Mouse (Mus musculus) liver, adult 2 months (tissue): ENCODE results near the gene Ccdc34. TPM values are rescaled to one million over a fixed set of nuclear protein-coding genes. Genes with fewer than 3 reads are reported as not detected.

ENCODE experiments used
- DNase-seq: peaks from one replicate; pipeline ENCODE4 v3.0.0-alpha.2; 2011; ENCODE audit warnings: low read depth, low spot score; ENCODE audit errors: extremely low read depth
- H3K27ac ChIP-seq: fragments of 200-500 bp; replicated peaks from 2 replicates; pipeline ENCODE4 v1.5.1; 2012; ENCODE audit warnings: low read depth, mild to moderate bottlenecking, control low read depth, inconsistent platforms, low read length; ENCODE audit not compliant: insufficient read depth
- H3K27me3 ChIP-seq: fragments of 200-500 bp; 2 replicates; pipeline ENCODE4 v1.6.1; 2012; ENCODE audit warnings: mild to moderate bottlenecking, moderate library complexity, low read length, inconsistent platforms; ENCODE audit not compliant: control insufficient read depth, insufficient read depth
- H3K36me3 ChIP-seq: fragments of 200-500 bp; 2 replicates; pipeline ENCODE4 v1.6.1; 2012; ENCODE audit warnings: low read length, inconsistent platforms; ENCODE audit not compliant: control insufficient read depth, insufficient read depth
- H3K4me1 ChIP-seq: fragments of 200-500 bp; 2 replicates; pipeline ENCODE4 v1.6.1; 2011; ENCODE audit warnings: low read length; ENCODE audit not compliant: control insufficient read depth, insufficient read depth
- H3K4me3 ChIP-seq: fragments of 200-500 bp; 2 replicates; pipeline ENCODE4 v1.5.1; 2011; ENCODE audit warnings: low read depth, mild to moderate bottlenecking, control low read depth, low read length, moderate library complexity; ENCODE audit not compliant: insufficient read depth
- H3K79me2 ChIP-seq: fragments of 200-500 bp; 2 replicates; pipeline ENCODE4 v1.6.1; 2012; ENCODE audit warnings: inconsistent platforms, mild to moderate bottlenecking, low read length, moderate library complexity; ENCODE audit not compliant: control insufficient read depth, insufficient read depth
- H3K9ac ChIP-seq: fragments of 200-500 bp; 2 replicates; pipeline ENCODE4 v1.6.1; 2012; ENCODE audit warnings: low read depth, mild to moderate bottlenecking, control low read depth, inconsistent platforms, low read length
- CTCF ChIP-seq: fragments of 200-500 bp; IDR thresholded peaks from 2 replicates; pipeline ENCODE4 v1.5.1; 2011; ENCODE audit warnings: low read depth, low read length, control low read depth
- POLR2A ChIP-seq: fragments of 200-500 bp; IDR thresholded peaks from 2 replicates; pipeline ENCODE4 v1.6.1; 2011; ENCODE audit warnings: low read length, control low read depth; ENCODE audit not compliant: insufficient read depth; ENCODE audit errors: extremely low read depth
- WGBS: fragments of 180-500 bp; shearing (Covaris S2); methylation state at CpG from one replicate; pipeline ENCODE4 v1.1.7; 2018; 5-methylcytosine and 5-hydroxymethylcytosine counted together
- polyA plus RNA-seq: library from polyadenylated mRNA; depleted of rRNA; stranded (reverse); fragments of >200 nt; gene quantifications from 2 replicates; pipeline ENCODE4 v1.2.3, GENCODE M21; 2012; rRNA removed
- total RNA-seq: library from RNA; depleted of rRNA; stranded (reverse); fragments of >200 nt; gene quantifications from 2 replicates; pipeline ENCODE4 v1.2.3, GENCODE M21; 2014; rRNA removed

Ccdc34 gene
- total and polyA plus RNA-seq, 2 experiments = 0.66 to 1.4 TPM

- WGBS = 28% methylated on average over 4 of the region's 4 CpGs
- TF ChIP-seq POLR2A (no peak), CTCF (no peak)
- no peak overlapping the region for H3K27ac ChIP-seq
Observed at GRCm38 (mm10) chr2:110214278-110214677, 196.7 kb downstream of the Ccdc34 start.

GRCm38 (mm10) chr2:110214991-110215684 is 197.5 kb downstream of the Ccdc34 start:
- H3K27ac ChIP-seq = no peak overlapping the region
- 26% methylated on average over 9 of the region's 9 CpGs for WGBS
- H3K79me2 ChIP-seq = no peaks in the 10 kb centered on the region
- H3K4me1 ChIP-seq = peaks cover 2% of the 10 kb centered on the region; the same call in 1 of the 2 replicates
- H3K9ac ChIP-seq = no peak overlapping the region
- peaks cover 2% of the 10 kb centered on the region; the same call in 1 of the 2 replicates for H3K27me3 ChIP-seq
- H3K36me3 ChIP-seq = no peaks in the 10 kb centered on the region
- TF ChIP-seq POLR2A (no peak), CTCF (no peak)
- DNase-seq = peak; percentile 36
- no peak overlapping the region for H3K4me3 ChIP-seq

More at GRCm38 (mm10) chr2:110214278-110214677, 196.7 kb downstream of the Ccdc34 start:
- Histone ChIP-seq H3K4me1 (peaks cover 2% of the 10 kb centered on the region; the same call in 1 of the 2 replicates), H3K79me2 (no peaks in the 10 kb centered on the region), H3K4me3 (no peak overlapping the region), H3K36me3 (no peaks in the 10 kb centered on the region), H3K9ac (no peak overlapping the region), H3K27me3 (peaks cover 2% of the 10 kb centered on the region; the same call in 1 of the 2 replicates)
- DNase-seq = peak; percentile 31

GRCm38 (mm10) chr2:110215685-110216058 is 198.1 kb downstream of the Ccdc34 start:
- Histone ChIP-seq H3K4me1 (peaks cover 2% of the 10 kb centered on the region; the same call in 1 of the 2 replicates), H3K27me3 (peaks cover 2% of the 10 kb centered on the region; the same call in 1 of the 2 replicates), H3K36me3 (no peaks in the 10 kb centered on the region), H3K4me3 (no peak overlapping the region), H3K79me2 (no peaks in the 10 kb centered on the region), H3K9ac (no peak overlapping the region), H3K27ac (no peak overlapping the region)
- TF ChIP-seq CTCF (no peak), POLR2A (no peak)
- no peak for DNase-seq
- 57% methylated on average over 3 of the region's 3 CpGs for WGBS

- Histone ChIP-seq H3K79me2 (no peaks in the 10 kb centered on the region), H3K9ac (no peak overlapping the region), H3K4me1 (no peaks in the 10 kb centered on the region), H3K36me3 (no peaks in the 10 kb centered on the region), H3K27me3 (no peaks in the 10 kb centered on the region; the same call in 1 of the 2 replicates), H3K4me3 (no peak overlapping the region), H3K27ac (no peak overlapping the region)
- no peak for DNase-seq
- WGBS = 89% methylated on average over 1 of the region's 1 CpGs
- TF ChIP-seq CTCF (no peak), POLR2A (no peak)
Observed at GRCm38 (mm10) chr2:110220492-110220891, 202.9 kb downstream of the Ccdc34 start.

- Histone ChIP-seq H3K9ac (no peak overlapping the region), H3K4me1 (peaks cover 2% of the 10 kb centered on the region; the same call in 1 of the 2 replicates), H3K36me3 (no peaks in the 10 kb centered on the region), H3K4me3 (no peak overlapping the region), H3K27ac (no peak overlapping the region), H3K27me3 (no peaks in the 10 kb centered on the region), H3K79me2 (no peaks in the 10 kb centered on the region)
- WGBS = 65% methylated on average over 2 of the region's 2 CpGs
- DNase-seq = no peak
- TF ChIP-seq CTCF (no peak), POLR2A (no peak)
Observed at GRCm38 (mm10) chr2:110222793-110223192, 205.2 kb downstream of the Ccdc34 start.

Other genes starting within 250 kb of the Ccdc34 start
- 32.6 and 35.8 TPM in 2 replicates for gene Lin7c, start 127.0 kb upstream of the Ccdc34 start, total RNA-seq
- gene Lin7c, start 127.0 kb upstream of the Ccdc34 start, polyA plus RNA-seq = 5.3 and 5.4 TPM in 2 replicates
- 53.9 and 61.8 TPM in 2 replicates for gene Lgr4, start 100.2 kb upstream of the Ccdc34 start, total RNA-seq
- 16.9 and 19.3 TPM in 2 replicates for gene Lgr4, start 100.2 kb upstream of the Ccdc34 start, polyA plus RNA-seq